Mouse (Mus musculus) cortical plate, adult 2 months (tissue): ENCODE results near the gene Dmpk.

Experiments
- CTCF ChIP-seq: fragments of 200-500 bp; IDR thresholded peaks from 2 replicates; pipeline ENCODE4 v1.5.1; 2011; ENCODE audit warnings: mild to moderate bottlenecking, control low read depth, low read length; ENCODE audit not compliant: insufficient read depth; ENCODE audit errors: extremely low read depth
- POLR2A ChIP-seq: fragments of 200-500 bp; IDR thresholded peaks from 2 replicates; pipeline ENCODE4 v1.6.1; 2011; ENCODE audit warnings: mild to moderate bottlenecking, low read length, control low read depth; ENCODE audit not compliant: insufficient read depth; ENCODE audit errors: extremely low read depth

- TF ChIP-seq CTCF, result no peak
- no peak for TF ChIP-seq POLR2A
Measured at GRCm38 (mm10) chr7:19094471-19094825, 10.8 kb downstream of the Dmpk start, which contains the start of gene Six5.
